Comparison of ENCODE assay signal across 4 mouse cellular contexts in genomic region chr10:30636474-30637154, GRCm38 (mm10). TPM values are rescaled to one million over a fixed set of nuclear protein-coding genes. Genes with fewer than 3 reads are reported as not detected.
DNase-seq lines count a peak whose midpoint lies in the region; ATAC-seq lines count a peak whose summit lies in the region.
"Not testable (repeated sequence)": the region's sequence is repeated elsewhere in the genome, so short reads cannot be mapped to it uniquely, and the experiment has no call there.

No protein-coding gene starts in this region.

- H3K4me1 ChIP-seq in intestine, embryonic 14.5 days (replicated peaks; ENCODE audit: control insufficient read depth, insufficient read depth, low read length); intestine, embryonic 16.5 days (ENCODE audit: control insufficient read depth, insufficient read depth, low read length): not testable (repeated sequence)

- 73% methylated on average over 1 of the region's 1 CpGs for WGBS in intestine, embryonic 14.5 days
- 67% methylated on average over 1 of the region's 1 CpGs for WGBS in intestine, embryonic 16.5 days

- H3K4me3 ChIP-seq in intestine, embryonic 14.5 days (ENCODE audit: low read depth, low read length); intestine, embryonic 16.5 days (ENCODE audit: low read length): not testable (repeated sequence)

- peak; percentile 58 for ATAC-seq in CD4-positive, CD25-positive, alpha-beta regulatory T cell, adult 4 months
- 0 out of 2 replicates have a peak, but pooled peaks have one; percentile 64 for ATAC-seq in intestine, embryonic 14.5 days (replicated peaks; ENCODE audit: low FRiP score, low TSS enrichment, low read depth)
- peak; percentile 76 for ATAC-seq in intestine, embryonic 16.5 days

- H3K27me3 ChIP-seq in intestine, embryonic 14.5 days (replicated peaks; ENCODE audit: control insufficient read depth, insufficient read depth, low read length); intestine, embryonic 16.5 days (replicated peaks; ENCODE audit: control insufficient read depth, insufficient read depth, low read length): not testable (repeated sequence)

- DNase-seq in induced T-regulatory cell, adult 2 months (ENCODE audit: low read depth), result peak; percentile 31
- DNase-seq in intestine, embryonic 14.5 days (ENCODE audit: low spot score), result not testable (repeated sequence)

- H3K9me3 ChIP-seq in intestine, embryonic 14.5 days (ENCODE audit: control insufficient read depth, low read length); intestine, embryonic 16.5 days (ENCODE audit: control insufficient read depth, low read length): not testable (repeated sequence)

- H3K4me2 ChIP-seq in intestine, embryonic 14.5 days (ENCODE audit: low read length); intestine, embryonic 16.5 days (ENCODE audit: low read depth, low read length): not testable (repeated sequence)

- not testable (repeated sequence) for H3K36me3 ChIP-seq in intestine, embryonic 14.5 days (ENCODE audit: control insufficient read depth, insufficient read depth, low read length); intestine, embryonic 16.5 days (ENCODE audit: control insufficient read depth, insufficient read depth, low read length)

- not testable (repeated sequence) for H3K9ac ChIP-seq in intestine, embryonic 14.5 days (ENCODE audit: low read length); intestine, embryonic 16.5 days (ENCODE audit: low read depth, low read length)

- not testable (repeated sequence) for H3K27ac ChIP-seq in intestine, embryonic 14.5 days (ENCODE audit: low read depth); intestine, embryonic 16.5 days (ENCODE audit: low read length)

RNA-seq across cellular contexts. Expression of gene Hint3, which starts 7.2 kb away (rescaled TPM):
- polyA plus RNA-seq in CD4-positive, CD25-positive, alpha-beta regulatory T cell, adult 4 months (2017; shearing (Covaris generic)), result 10 to 100 TPM; 42.7 to 50.5 TPM
- polyA plus RNA-seq in intestine, embryonic 14.5 days (2014; fragmentation: Nextera tagmentation; extraction: Ambion mirVana), result 21.9 and 25.4 TPM in 2 replicates
- polyA plus RNA-seq in intestine, embryonic 16.5 days (2015; fragmentation: Nextera tagmentation; extraction: Ambion mirVana), result 37.9 and 42.6 TPM in 2 replicates

RNA-seq across cellular contexts. Expression of gene Trmt11, which starts 36.1 kb away (rescaled TPM):
- 10 to 100 TPM; 34.6 to 47.4 TPM for polyA plus RNA-seq in CD4-positive, CD25-positive, alpha-beta regulatory T cell, adult 4 months (2017; shearing (Covaris generic))
- 30.6 and 31.4 TPM in 2 replicates for polyA plus RNA-seq in intestine, embryonic 14.5 days (2014; fragmentation: Nextera tagmentation; extraction: Ambion mirVana)
- polyA plus RNA-seq in intestine, embryonic 16.5 days (2015; fragmentation: Nextera tagmentation; extraction: Ambion mirVana), result 24.0 and 27.7 TPM in 2 replicates
